Mouse (Mus musculus): ENCODE data around the gene Gtsf1l. TPM values are rescaled to one million over a fixed set of nuclear protein-coding genes. Genes with fewer than 3 reads are reported as not detected.

The Gtsf1l gene
- total RNA-seq, 2 experiments from 2014 or later: not detected

DNA sequence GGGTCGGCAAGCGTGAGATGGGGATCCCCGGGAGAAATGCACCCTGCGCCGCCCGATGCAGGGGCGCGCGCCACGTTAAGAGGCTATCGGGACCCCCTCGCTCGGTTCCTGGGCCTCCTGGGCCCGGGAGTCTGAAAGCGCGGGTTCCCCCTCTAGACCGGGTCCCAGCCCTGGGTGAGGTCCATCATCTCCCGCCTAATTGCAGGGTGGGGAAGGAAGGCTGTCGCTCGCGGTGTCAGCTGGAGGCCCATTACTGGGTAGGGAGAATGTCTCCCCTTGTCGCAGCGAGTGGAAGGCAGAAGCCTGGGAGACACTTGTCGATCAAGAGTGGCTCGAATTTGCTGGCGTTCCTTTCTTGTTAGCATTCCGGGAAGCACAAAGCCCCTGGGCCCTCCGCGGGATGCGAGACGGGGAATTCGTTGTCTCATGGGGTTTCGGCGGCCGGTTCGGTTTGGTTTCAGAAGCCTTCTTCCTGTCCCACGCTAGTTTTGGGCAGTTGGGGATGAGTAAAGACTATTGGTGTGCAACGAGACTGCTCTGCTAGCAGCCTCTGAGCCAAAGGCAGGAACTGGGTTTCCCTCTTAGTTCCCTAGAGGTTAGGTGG lies 32.7 kb downstream of the Gtsf1l start:
- ATAC-seq (replicated peaks; ENCODE audit: low FRiP score, poor library complexity, severe bottlenecking): peak; percentile 28

DNA sequence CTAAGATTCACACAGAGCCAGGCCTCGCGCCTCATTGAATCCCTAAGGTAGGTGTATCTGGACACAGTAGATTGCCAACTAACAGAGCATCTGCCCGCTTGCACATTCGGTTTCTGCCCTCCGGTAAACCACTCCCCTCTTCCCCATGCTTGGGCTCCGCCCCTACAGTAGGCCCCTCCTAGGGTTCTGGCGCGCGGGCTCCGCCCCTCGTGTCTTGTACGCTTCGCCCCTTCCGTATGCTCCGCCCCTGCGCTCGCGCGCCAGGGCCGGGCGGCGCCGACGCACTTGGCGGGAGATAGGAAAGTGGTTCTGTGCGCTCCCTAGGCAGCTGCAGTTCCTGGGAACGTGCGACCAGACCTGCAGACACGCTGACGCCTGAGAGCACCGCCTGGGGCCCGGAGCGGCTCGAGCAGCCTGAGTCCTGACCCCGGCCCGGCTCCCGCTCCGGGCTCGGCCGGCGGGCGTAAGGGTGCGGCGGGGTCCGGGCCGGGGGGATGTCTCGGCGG lies 33.3 kb downstream of the Gtsf1l start, which contains the start of gene Mybl2:
TSS of gene Mybl2 (plus strand) at position 353 of the 506 bp plus-strand sequence.
- ATAC-seq (replicated peaks; ENCODE audit: low FRiP score, poor library complexity, severe bottlenecking): peak; percentile 95

DNA sequence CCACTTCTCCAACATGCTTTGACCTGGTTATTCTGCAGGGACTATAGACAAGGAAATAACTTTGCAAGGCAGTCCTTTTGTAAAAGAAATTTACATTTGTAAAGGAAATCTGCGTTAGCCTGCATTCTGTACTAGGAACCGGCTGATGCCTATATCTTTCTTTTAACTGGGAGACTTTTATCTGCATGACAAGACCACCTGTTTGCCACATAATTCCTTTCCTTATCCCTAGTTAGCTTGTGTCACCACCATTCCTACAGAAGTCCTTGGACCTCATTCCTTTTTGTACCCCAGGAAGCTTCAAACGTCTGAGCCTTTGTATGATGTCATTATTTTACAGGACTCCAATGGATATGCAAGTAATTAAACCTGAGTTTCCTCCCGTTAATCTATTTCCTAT lies 34.8 kb downstream of the Gtsf1l start:
- ATAC-seq (replicated peaks; ENCODE audit: low FRiP score, poor library complexity, severe bottlenecking): no peak

DNA sequence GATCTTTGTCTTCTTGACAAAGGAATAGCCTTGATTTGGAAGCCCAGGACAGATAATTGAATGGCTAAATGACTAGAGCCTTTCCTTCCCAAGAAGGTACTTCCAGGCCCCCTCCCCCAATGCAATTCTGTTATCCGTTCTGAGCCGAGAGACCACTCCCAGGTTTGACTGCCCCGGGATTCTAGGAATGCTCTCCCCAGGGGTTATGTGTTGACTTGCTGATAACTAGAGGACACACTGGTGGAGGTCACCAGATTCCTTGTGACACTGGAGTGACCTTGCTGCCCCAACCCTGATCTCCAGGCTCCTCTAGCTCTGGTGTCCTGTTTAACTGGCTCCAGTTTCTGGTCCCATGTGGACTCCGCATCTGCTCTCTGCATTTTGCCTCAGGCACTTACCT lies 35.6 kb downstream of the Gtsf1l start:
- no peak for ATAC-seq (replicated peaks; ENCODE audit: low FRiP score, poor library complexity, severe bottlenecking)

DNA sequence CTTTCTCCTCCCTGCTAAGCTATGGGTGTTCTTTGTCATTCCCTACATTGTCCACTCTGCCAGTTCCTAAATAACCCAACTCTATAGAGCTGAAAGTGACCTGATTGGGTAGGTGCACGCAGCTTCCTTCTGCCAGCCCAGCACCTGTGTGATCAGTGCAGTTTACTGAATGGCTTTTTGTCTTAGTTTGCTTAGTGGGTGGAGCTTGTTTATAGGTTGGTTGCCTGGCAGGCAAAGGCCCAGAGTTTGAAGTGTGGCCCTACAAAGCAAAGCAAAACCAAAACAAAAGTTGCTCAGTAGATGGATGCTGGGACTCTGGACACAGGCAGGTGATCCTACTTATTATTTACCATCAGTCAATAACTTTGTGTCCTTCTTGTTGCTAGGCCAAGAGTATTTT lies 36.0 kb downstream of the Gtsf1l start:
- ATAC-seq (replicated peaks; ENCODE audit: low FRiP score, poor library complexity, severe bottlenecking): no peak

DNA sequence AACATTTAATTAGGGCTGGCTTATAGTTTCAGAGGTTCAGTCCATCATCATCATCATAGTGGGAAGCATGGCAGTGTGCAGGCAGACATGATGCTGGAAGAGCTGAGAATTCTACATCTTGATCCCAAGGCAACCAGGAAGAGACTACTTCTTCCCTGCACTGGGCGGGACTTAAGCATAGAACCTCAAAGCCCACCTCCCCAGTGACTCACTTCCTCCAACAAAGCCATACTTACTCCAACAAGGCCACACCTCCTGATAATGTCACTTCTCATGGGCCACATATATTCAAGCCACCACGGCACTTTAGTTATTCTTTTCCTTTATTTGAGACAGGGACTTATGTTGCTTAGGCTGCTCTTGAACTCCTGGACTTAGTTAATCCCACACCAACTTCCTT lies 38.5 kb downstream of the Gtsf1l start:
- ATAC-seq (replicated peaks; ENCODE audit: low FRiP score, poor library complexity, severe bottlenecking): no peak

DNA sequence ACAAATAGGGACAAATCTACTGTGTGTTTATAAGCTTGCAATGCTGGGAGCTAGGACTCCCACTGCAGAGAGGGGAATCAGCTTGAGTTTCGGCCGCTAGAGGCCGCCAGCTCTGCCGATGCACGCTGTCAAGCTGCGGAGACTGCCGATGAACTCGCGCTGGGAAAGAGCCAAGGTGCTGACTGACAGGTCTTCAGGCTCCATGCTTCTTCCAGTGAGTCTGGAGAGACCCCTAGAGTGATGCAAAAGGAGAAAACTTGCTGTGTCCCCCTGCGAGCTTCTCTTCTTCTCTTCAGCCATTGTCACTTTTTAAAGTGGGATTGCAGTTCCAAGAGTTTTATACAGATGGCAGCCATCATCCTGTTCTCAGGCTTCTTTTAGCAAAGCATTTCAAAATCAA lies 39.5 kb downstream of the Gtsf1l start:
- peak; percentile 86 for ATAC-seq (replicated peaks; ENCODE audit: low FRiP score, poor library complexity, severe bottlenecking)

DNA sequence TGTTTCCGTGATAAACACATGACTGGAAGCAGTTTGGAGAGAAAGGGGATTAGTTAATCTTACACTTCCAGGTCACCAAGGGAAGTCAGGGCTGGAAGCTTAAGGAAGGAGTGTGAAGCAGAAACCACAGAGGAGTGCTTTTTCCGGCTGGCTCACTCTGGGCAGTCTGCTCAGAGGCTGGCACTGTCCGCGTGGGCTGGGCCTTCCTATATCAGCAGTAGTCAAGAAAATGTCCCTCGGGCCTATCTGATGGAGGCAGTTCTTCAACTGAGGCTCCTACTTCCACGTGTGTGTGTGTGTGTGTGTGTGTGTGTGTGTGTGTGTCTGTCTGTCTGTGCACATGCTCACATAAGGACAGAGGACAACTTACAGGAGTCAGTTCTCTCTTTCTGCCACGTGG lies 47.7 kb downstream of the Gtsf1l start:
- ATAC-seq (replicated peaks; ENCODE audit: low FRiP score, poor library complexity, severe bottlenecking): no peak

Other genes starting within 250 kb of the Gtsf1l start
- gene Srsf6, start 156.3 kb downstream of the Gtsf1l start, total RNA-seq (2015; ENCODE audit: low replicate concordance): 59.0 and 69.2 TPM in 2 replicates
- 53.0 and 57.5 TPM in 2 replicates for gene Srsf6, start 156.3 kb downstream of the Gtsf1l start, total RNA-seq (2017; ENCODE audit: low replicate concordance)
- not detected in 2 replicates for gene L3mbtl1, start 144.4 kb downstream of the Gtsf1l start, total RNA-seq (2015; ENCODE audit: low replicate concordance)
- 0.28 TPM in 1 of 2 replicates, not detected in the other for gene L3mbtl1, start 144.4 kb downstream of the Gtsf1l start, total RNA-seq (2017; ENCODE audit: low replicate concordance)
- gene Sgk2, start 100.5 kb downstream of the Gtsf1l start, total RNA-seq (2015; ENCODE audit: low replicate concordance): not detected in 2 replicates
- not detected in 2 replicates for gene Sgk2, start 100.5 kb downstream of the Gtsf1l start, total RNA-seq (2017; ENCODE audit: low replicate concordance)
- 6.7 and 16.7 TPM in 2 replicates for gene Ift52, start 70.5 kb downstream of the Gtsf1l start, total RNA-seq (2015; ENCODE audit: low replicate concordance)
- gene Ift52, start 70.5 kb downstream of the Gtsf1l start, total RNA-seq (2017; ENCODE audit: low replicate concordance): 5.4 and 13.5 TPM in 2 replicates
- 9.2 and 22.2 TPM in 2 replicates for gene Mybl2, start 33.2 kb downstream of the Gtsf1l start, total RNA-seq (2015; ENCODE audit: low replicate concordance)
- gene Mybl2, start 33.2 kb downstream of the Gtsf1l start, total RNA-seq (2017; ENCODE audit: low replicate concordance): 35.9 and 65.1 TPM in 2 replicates
- gene Tox2, start 115.3 kb upstream of the Gtsf1l start, total RNA-seq (2015; ENCODE audit: low replicate concordance): not detected in 2 replicates
- not detected in 2 replicates for gene Tox2, start 115.3 kb upstream of the Gtsf1l start, total RNA-seq (2017; ENCODE audit: low replicate concordance)